Comparison of ENCODE assay signal across 22 mouse cellular contexts in the genomic region with DNA sequence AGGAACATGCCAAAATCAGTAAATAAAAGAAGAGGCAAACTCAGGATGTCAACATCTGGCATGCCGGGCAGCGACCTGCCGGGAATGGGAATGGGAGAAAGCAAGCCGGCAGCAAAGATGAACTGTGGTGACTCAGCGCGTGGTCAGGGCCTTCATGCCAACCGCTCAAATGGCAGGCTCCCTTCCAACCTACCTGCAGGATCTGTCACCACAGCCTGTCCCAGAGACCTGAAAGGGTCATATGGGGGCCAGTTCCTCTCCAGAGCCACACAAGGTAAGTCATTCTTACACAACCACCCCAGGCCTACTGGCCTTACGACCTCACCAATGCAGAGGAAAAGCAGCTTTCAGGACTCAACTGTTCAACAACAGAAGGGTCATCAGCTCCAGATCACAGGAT.
DNase-seq lines count a peak whose midpoint lies in the region; ATAC-seq and TF ChIP-seq lines count a peak whose summit lies in the region.
"Had no signal": no experiment of that assay in that cellular context is flagged by ENCODE, and none has a peak within 500 bp of the region (broad histone marks: within the 10 kb centered on the region; RNA-seq: fewer than 3 reads in every experiment).

No protein-coding gene starts in this region.

- DNase-seq in cerebellum, postnatal 25 days, result peak; percentile 52 to 60
- no peak for DNase-seq in cerebellum, adult 18-20 months
- no peak for DNase-seq in liver, embryonic 13.5 days
- peak; percentile 46 for DNase-seq in adrenal gland, postnatal 25 days
- peak; percentile 35 for DNase-seq in stomach, postnatal 0 days (ENCODE audit: low spot score)
- DNase-seq in right cerebral cortex, adult 18-20 months, result no peak
- DNase-seq: cerebellum, adult 9-10 months; forebrain, postnatal 0 days; gastrocnemius, postnatal 25 days; heart, adult 2 months; heart, postnatal 4 days; kidney, adult 8-10 months; kidney, postnatal 10 days; thymus, adult 2 months had no signal

- peaks cover 19% of the 10 kb centered on the region for H3K4me1 ChIP-seq in liver, embryonic 13.5 days (replicated peaks)
- H3K4me1 ChIP-seq in liver, embryonic 12.5 days, result peaks cover 28% of the 10 kb centered on the region
- 0 out of 2 replicates have a peak, but pooled peaks cover 3% of the 10 kb centered on the region for H3K4me1 ChIP-seq in stomach, postnatal 0 days (replicated peaks; ENCODE audit: control insufficient read depth, insufficient read depth)

- no peak overlapping the region for H3K4me3 ChIP-seq in liver, embryonic 13.5 days (replicated peaks)
- no peak overlapping the region for H3K4me3 ChIP-seq in liver, embryonic 12.5 days
- H3K4me3 ChIP-seq in stomach, postnatal 0 days (ENCODE audit: low read depth, low read length), result no peak overlapping the region
- H3K4me3 ChIP-seq: embryonic facial prominence, embryonic 10.5 days; heart, adult 2 months; limb, embryonic 10.5 days; neural tube, embryonic 15.5 days had no signal

- no peaks in the 10 kb centered on the region for H3K36me3 ChIP-seq in liver, embryonic 13.5 days
- no peaks in the 10 kb centered on the region for H3K36me3 ChIP-seq in liver, embryonic 12.5 days
- no peaks in the 10 kb centered on the region for H3K36me3 ChIP-seq in stomach, postnatal 0 days (ENCODE audit: control insufficient read depth, insufficient read depth, low read length)
- H3K36me3 ChIP-seq: embryonic facial prominence, embryonic 10.5 days; limb, embryonic 10.5 days; neural tube, embryonic 15.5 days had no signal

- peak overlapping the region; percentile 60; the same call in 1 of the 2 replicates for H3K27ac ChIP-seq in liver, embryonic 13.5 days
- H3K27ac ChIP-seq in liver, embryonic 12.5 days, result no peak overlapping the region
- no peak overlapping the region for H3K27ac ChIP-seq in stomach, postnatal 0 days (replicated peaks)
- H3K27ac ChIP-seq: embryonic facial prominence, embryonic 10.5 days; heart, adult 2 months; hindbrain, embryonic 14.5 days; limb, embryonic 10.5 days; liver, embryonic 14.5 days; macrophage; neural tube, embryonic 15.5 days had no signal

- no peaks in the 10 kb centered on the region for H3K27me3 ChIP-seq in liver, embryonic 13.5 days
- no peaks in the 10 kb centered on the region for H3K27me3 ChIP-seq in liver, embryonic 12.5 days (replicated peaks)
- no peaks in the 10 kb centered on the region for H3K27me3 ChIP-seq in stomach, postnatal 0 days (ENCODE audit: control insufficient read depth, insufficient read depth, low read length)
- H3K27me3 ChIP-seq: neural tube, embryonic 15.5 days had no signal

- no peaks in the 10 kb centered on the region for H3K9me3 ChIP-seq in liver, embryonic 13.5 days (replicated peaks)
- no peaks in the 10 kb centered on the region for H3K9me3 ChIP-seq in liver, embryonic 12.5 days (replicated peaks)
- H3K9me3 ChIP-seq in stomach, postnatal 0 days (ENCODE audit: control insufficient read depth, low read length), result no peaks in the 10 kb centered on the region
- H3K9me3 ChIP-seq: embryonic facial prominence, embryonic 10.5 days; limb, embryonic 10.5 days; neural tube, embryonic 15.5 days had no signal

- 73% methylated on average over 8 of the region's 8 CpGs for WGBS in liver, embryonic 13.5 days (ENCODE audit: insufficient replicate concordance)
- WGBS in liver, embryonic 12.5 days (ENCODE audit: insufficient replicate concordance), result 77% methylated on average over 8 of the region's 8 CpGs
- 65% methylated on average over 8 of the region's 8 CpGs for WGBS in stomach, postnatal 0 days

- H3K9ac ChIP-seq in liver, embryonic 13.5 days, result no peak overlapping the region
- no peak overlapping the region for H3K9ac ChIP-seq in liver, embryonic 12.5 days
- H3K9ac ChIP-seq in stomach, postnatal 0 days (ENCODE audit: low read length), result no peak overlapping the region
- H3K9ac ChIP-seq: forebrain, postnatal 0 days; hindbrain, embryonic 14.5 days; liver, embryonic 14.5 days; neural tube, embryonic 15.5 days had no signal

- no peak for TF ChIP-seq CTCF in stomach, postnatal 0 days (IDR thresholded peaks at IDR 0.05; ENCODE audit: low read depth)

- H3K4me2 ChIP-seq in liver, embryonic 13.5 days, result no peak overlapping the region
- no peak overlapping the region for H3K4me2 ChIP-seq in liver, embryonic 12.5 days
- H3K4me2 ChIP-seq in stomach, postnatal 0 days (replicated peaks; ENCODE audit: low read depth), result no peak overlapping the region
- H3K4me2 ChIP-seq: hindbrain, embryonic 14.5 days; neural tube, embryonic 15.5 days had no signal

- peak; percentile 49 for ATAC-seq in liver, embryonic 13.5 days (ENCODE audit: low read depth)
- no peak for ATAC-seq in liver, embryonic 12.5 days
- ATAC-seq in stomach, postnatal 0 days (ENCODE audit: low FRiP score, low TSS enrichment), result peak; percentile 37; the same call in 1 of the 2 replicates
- ATAC-seq: forebrain, postnatal 0 days; lung, postnatal 0 days had no signal

- TF ChIP-seq EP300 in stomach, postnatal 0 days (optimal IDR thresholded peaks at IDR 0.05), result no peak

Comparison
In these comparisons a context has a peak if more than half of its experiments do, and no peak if none do; other contexts are left out.
1. DNase-seq: peak in cerebellum, postnatal 25 days (2 of 2), adrenal gland, postnatal 25 days (single experiment) and stomach, postnatal 0 days (single experiment); none in cerebellum, adult 18-20 months (0 of 2), liver, embryonic 13.5 days (single experiment) and right cerebral cortex, adult 18-20 months (single experiment).